Mouse (Mus musculus) C2C12 (cell line): Measurements from ENCODE around the gene Ring1. TPM values are rescaled to one million over a fixed set of nuclear protein-coding genes. Genes with fewer than 3 reads are reported as not detected.
A peak's percentile ranks its signal among the peaks of the same experiment; 100 is the strongest.

ENCODE experiments used
- H3K27me3 ChIP-seq: one replicate; pipeline ENCODE4 v1.6.1; 2011; ENCODE audit not compliant: control insufficient read depth, insufficient read depth, insufficient read length
- H3K36me3 ChIP-seq: one replicate; pipeline ENCODE4 v1.6.1; 2011; ENCODE audit not compliant: control insufficient read depth, insufficient read depth
- H3K4me3 ChIP-seq: one replicate; pipeline ENCODE4 v1.5.1; 2011; ENCODE audit warnings: mild to moderate bottlenecking, control low read depth; ENCODE audit not compliant: poor library complexity, insufficient read depth, severe bottlenecking
- H3K79me2 ChIP-seq: one replicate; pipeline ENCODE4 v1.6.1; 2011; ENCODE audit not compliant: control insufficient read depth, insufficient read depth
- H3K79me3 ChIP-seq: one replicate; pipeline ENCODE4 v1.6.1; 2011; ENCODE audit warnings: low read depth, control low read depth
- H3ac ChIP-seq: one replicate; pipeline ENCODE3; 2011; ENCODE audit warnings: low read depth; ENCODE audit not compliant: control insufficient read depth, insufficient read length
- CEBPB ChIP-seq: IDR thresholded peaks from one replicate; pipeline ENCODE4 v1.6.1; 2011; ENCODE audit warnings: low read depth, mild to moderate bottlenecking, control low read depth, moderate library complexity
- CTCF ChIP-seq: IDR thresholded peaks from one replicate; pipeline ENCODE4 v1.5.1; 2011; ENCODE audit not compliant: control insufficient read depth, insufficient read depth, insufficient read length
- FOSL1 ChIP-seq: IDR thresholded peaks from one replicate; pipeline ENCODE4 v1.8.0; 2011; ENCODE audit warnings: mild to moderate bottlenecking, low read length; ENCODE audit not compliant: poor library complexity, insufficient read depth, severe bottlenecking
- MAX ChIP-seq: IDR thresholded peaks from one replicate; pipeline ENCODE4 v1.6.1; 2011; ENCODE audit warnings: mild to moderate bottlenecking, control low read depth
- MYOD1 ChIP-seq: IDR thresholded peaks from one replicate; pipeline ENCODE4 v1.6.1; 2011; ENCODE audit warnings: low read depth; ENCODE audit not compliant: control insufficient read depth, insufficient read length
- MYOG ChIP-seq: IDR thresholded peaks from one replicate; pipeline ENCODE4 v1.6.1; 2011; ENCODE audit not compliant: control insufficient read depth, insufficient read length; ENCODE audit errors: extremely low read depth
- USF1 ChIP-seq: IDR thresholded peaks from one replicate; pipeline ENCODE4 v1.6.1; 2011; ENCODE audit warnings: low read depth, mild to moderate bottlenecking, control low read depth, moderate library complexity
- polyA plus RNA-seq: library from polyadenylated mRNA; unstranded; fragments of >200 nt; fragmentation: generic; extraction: Trizol; gene quantifications from one replicate; pipeline ENCODE4 v1.2.1, GENCODE M21; 2012; ENCODE audit warnings: missing spikeins

Gene Ring1
- polyA plus RNA-seq, 1 experiment, result 26.8 TPM

GRCm38 (mm10) chr17:34027656-34028223 is 3.3 kb upstream of the Ring1 start, which contains the start of gene H2-Ke6:
Gene H2-Ke6 (minus strand): TSS chr17:34028060.
- peak within 1 kb of the TSS; percentile 38 for H3K4me3 ChIP-seq
- peaks cover 29% of the 10 kb centered on the region for H3K79me3 ChIP-seq
- H3K36me3 ChIP-seq, result peaks cover 24% of the 10 kb centered on the region
- peaks cover 39% of the 10 kb centered on the region for H3K79me2 ChIP-seq
- peak; percentile 45 for TF ChIP-seq MAX
- no peak for TF ChIP-seq CEBPB
- peak; percentile 55 for TF ChIP-seq CTCF
- no peaks in the 10 kb centered on the region for H3K27me3 ChIP-seq
- peak within 1 kb of the TSS; percentile 78 for H3ac ChIP-seq

GRCm38 (mm10) chr17:34026917-34027655 is 2.6 kb upstream of the Ring1 start:
- H3K36me3 ChIP-seq, result peaks cover 24% of the 10 kb centered on the region
- peaks cover 32% of the 10 kb centered on the region for H3K79me2 ChIP-seq
- peak overlapping the region; percentile 78 for H3ac ChIP-seq
- H3K79me3 ChIP-seq, result peaks cover 26% of the 10 kb centered on the region
- H3K27me3 ChIP-seq, result no peaks in the 10 kb centered on the region
- peak overlapping the region; percentile 38 for H3K4me3 ChIP-seq
- TF ChIP-seq USF1 (peak; percentile 19), CTCF (no peak), MYOD1 (no peak)

- TF ChIP-seq MYOD1 (no peak), MYOG (no peak), CTCF (no peak), CEBPB (no peak)
- Histone ChIP-seq H3K4me3 (no peak overlapping the region), H3K27me3 (no peaks in the 10 kb centered on the region), H3K36me3 (peaks cover 24% of the 10 kb centered on the region), H3K79me3 (peaks cover 24% of the 10 kb centered on the region), H3ac (no peak overlapping the region), H3K79me2 (peaks cover 30% of the 10 kb centered on the region)
Observed at GRCm38 (mm10) chr17:34026221-34026620, 1.7 kb upstream of the Ring1 start.

GRCm38 (mm10) chr17:34025756-34026151 is 1.3 kb upstream of the Ring1 start:
- no peak overlapping the region for H3K4me3 ChIP-seq
- peaks cover 24% of the 10 kb centered on the region for H3K36me3 ChIP-seq
- no peak overlapping the region for H3ac ChIP-seq
- peaks cover 25% of the 10 kb centered on the region for H3K79me2 ChIP-seq
- TF ChIP-seq USF1 (no peak), CEBPB (no peak), MYOG (no peak), MAX (no peak), MYOD1 (no peak), FOSL1 (no peak), CTCF (no peak)
- no peaks in the 10 kb centered on the region for H3K27me3 ChIP-seq
- peaks cover 20% of the 10 kb centered on the region for H3K79me3 ChIP-seq

GRCm38 (mm10) chr17:34024861-34025755 is 628 bp upstream of the Ring1 start:
- H3ac ChIP-seq, result peak overlapping the region; percentile 87
- H3K79me2 ChIP-seq, result peaks cover 19% of the 10 kb centered on the region
- no peaks in the 10 kb centered on the region for H3K27me3 ChIP-seq
- H3K36me3 ChIP-seq, result peaks cover 21% of the 10 kb centered on the region
- no peak for TF ChIP-seq MAX
- TF ChIP-seq MYOG, result no peak
- no peak for TF ChIP-seq MYOD1
- TF ChIP-seq CEBPB, result no peak
- TF ChIP-seq FOSL1, result no peak
- no peak for TF ChIP-seq CTCF
- TF ChIP-seq USF1, result no peak
- peaks cover 13% of the 10 kb centered on the region for H3K79me3 ChIP-seq
- H3K4me3 ChIP-seq, result peak overlapping the region; percentile 61
